Comparison of ENCODE assay signal across 8 mouse cellular contexts in genomic region chr14:76657784-76658610, GRCm38 (mm10).
DNase-seq lines count a peak whose midpoint lies in the region; ATAC-seq lines count a peak whose summit lies in the region.

No protein-coding gene starts in this region.

- DNase-seq in cerebellum, adult 11 months, result peak; percentile 19
- DNase-seq in cerebellum, adult 9-10 months, result no peak
- DNase-seq in MN1 (ENCODE audit: low spot score), result peak; percentile 93
- peak; percentile 42 for DNase-seq in heart, adult 8-10 months (ENCODE audit: low spot score)
- peak; percentile 35 for DNase-seq in kidney, adult 9 months
- DNase-seq in lung, postnatal 25 days (ENCODE audit: low spot score), result peak; percentile 63
- DNase-seq in right cerebral cortex, postnatal 25 days, result peak; percentile 47

- ATAC-seq in common myeloid progenitor, adult 5-6 weeks (replicated peaks; ENCODE audit: low read depth, poor library complexity, severe bottlenecking), result peak; percentile 61
